In genomic region chr13:12559462-12560120, GRCm38 (mm10) we compare ENCODE assay signal across 17 mouse cellular contexts.
"Had no signal": no experiment of that assay in that cellular context is flagged by ENCODE, and none has a peak within 500 bp of the region (broad histone marks: within the 10 kb centered on the region; RNA-seq: fewer than 3 reads in every experiment).

No protein-coding gene starts in this region.

- H3K27me3 ChIP-seq: liver, embryonic 15.5 days; neural tube, embryonic 12.5 days; stomach, embryonic 15.5 days had no signal

- H3K4me2 ChIP-seq: liver, embryonic 11.5 days; liver, embryonic 15.5 days; midbrain, embryonic 13.5 days; neural tube, embryonic 12.5 days; stomach, embryonic 15.5 days had no signal

- H3K27ac ChIP-seq: left cerebral cortex, adult 2 months; limb, embryonic 10.5 days; liver, embryonic 15.5 days; macrophage; midbrain, embryonic 13.5 days; neural tube, embryonic 12.5 days; stomach, embryonic 15.5 days had no signal

- ATAC-seq: inflammation-experienced regulatory T-cells, adult 6 months; intestine, postnatal 0 days; midbrain, embryonic 13.5 days had no signal

- H3K4me3 ChIP-seq: left cerebral cortex, adult 2 months; limb, embryonic 10.5 days; liver, embryonic 15.5 days; megakaryocyte, embryonic 14.5 days; midbrain, embryonic 13.5 days; neural tube, embryonic 12.5 days; stomach, embryonic 15.5 days had no signal

- H3K4me1 ChIP-seq: limb, embryonic 10.5 days; liver, embryonic 15.5 days; megakaryocyte, embryonic 14.5 days; midbrain, embryonic 13.5 days; neural tube, embryonic 12.5 days; stomach, embryonic 15.5 days had no signal

- DNase-seq: kidney, adult 8-10 months; kidney, postnatal 25 days; retina, postnatal 1 day; right cerebral cortex, postnatal 4 days; spleen, adult 18-20 months; thymus, postnatal 36 days had no signal

- H3K9ac ChIP-seq: liver, embryonic 15.5 days; midbrain, embryonic 13.5 days; neural tube, embryonic 12.5 days; stomach, embryonic 15.5 days had no signal

- H3K36me3 ChIP-seq: limb, embryonic 10.5 days; liver, embryonic 15.5 days; midbrain, embryonic 13.5 days; neural tube, embryonic 12.5 days; stomach, embryonic 15.5 days had no signal

- H3K9me3 ChIP-seq: limb, embryonic 10.5 days; liver, embryonic 15.5 days; megakaryocyte, embryonic 14.5 days; midbrain, embryonic 13.5 days; neural tube, embryonic 12.5 days; stomach, embryonic 15.5 days had no signal
